Mouse (Mus musculus) C3H10T1/2 (cell line): ENCODE results near the gene Adam3. TPM values are rescaled to one million over a fixed set of nuclear protein-coding genes. Genes with fewer than 3 reads are reported as not detected.

Source experiments
- polyA plus RNA-seq, 2 experiments: library from polyadenylated mRNA; unstranded; fragments of >200 nt; fragmentation: generic; extraction: Trizol; gene quantifications; one replicate each; pipeline ENCODE4 v1.2.1; 2012; ENCODE audit warnings: missing spikeins in 2 of 2

The Adam3 gene
- not detected for polyA plus RNA-seq

DNA sequence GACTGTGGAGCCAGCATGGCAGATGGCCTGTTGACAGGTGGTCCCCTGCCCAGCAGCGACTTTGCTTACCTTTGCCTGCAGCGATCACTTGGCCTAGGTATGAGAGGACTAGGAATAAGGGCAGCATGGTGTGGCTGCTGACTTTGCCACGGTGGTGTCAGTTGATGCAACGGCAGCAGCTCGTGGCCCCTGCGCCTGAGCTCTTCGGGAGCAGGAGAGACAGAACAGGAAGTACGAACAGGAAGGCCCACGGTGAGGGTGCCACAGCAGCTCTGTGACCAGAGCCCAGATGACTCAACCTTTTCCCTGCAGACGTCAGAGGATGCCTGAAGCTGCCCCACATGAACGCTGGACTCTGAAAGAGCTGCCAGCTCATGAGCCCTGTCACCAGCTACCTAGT lies at the start of gene Adam3:
Gene Adam3 (minus strand): TSS at position 223 of the 400 bp plus-strand sequence.

Other genes with a start within 250 kb of the Adam3 start
- gene Adam5, start 98.5 kb upstream of the Adam3 start, polyA plus RNA-seq, result under 1 TPM in 1 of 2 experiments, not detected in 1; 0.30 TPM